Mouse (Mus musculus) R1 (cell line): ENCODE measurements at regions not wholly inside any gene's neighbourhood (a gene's known extent, or its start where the extent isn't known, plus 50 kb on each side); places are given as distances from the start of the nearest gene placed in this dataset.

Experiments
- DNase-seq: peaks from one replicate; pipeline ENCODE4 v3.0.0-alpha.2; 2018; ENCODE audit warnings: low read depth, low spot score

DNA sequence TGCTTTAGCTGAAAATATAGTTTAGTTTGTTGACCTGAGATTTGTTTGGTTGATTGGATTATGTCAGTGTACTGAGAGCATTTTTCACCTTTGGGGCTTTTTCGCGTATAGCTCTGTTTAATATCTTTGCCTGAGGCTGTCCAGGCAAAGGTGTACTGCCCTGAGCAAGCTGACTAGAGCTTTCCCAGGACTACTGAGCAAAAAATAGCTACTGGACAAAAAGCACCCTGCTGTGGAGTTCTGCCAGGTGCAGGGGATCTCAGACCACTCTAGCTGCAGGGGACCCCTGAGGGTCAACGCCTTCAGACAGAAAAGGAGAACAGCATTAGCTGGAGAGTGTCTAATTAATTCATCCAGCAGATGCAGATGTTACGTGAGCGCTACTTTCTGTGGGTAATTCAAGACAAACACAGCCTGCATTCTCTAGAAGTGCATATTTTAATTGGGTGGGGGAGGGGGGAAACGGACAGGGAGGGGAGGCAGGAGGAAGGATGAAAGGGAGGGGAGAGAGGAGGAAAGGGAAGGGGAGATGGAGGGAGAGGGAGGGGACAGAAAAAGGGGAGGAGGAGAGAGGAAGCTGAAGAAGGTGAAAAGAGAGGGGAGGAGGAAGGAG is 61.7 kb downstream of the Thnsl1 start:
- DNase-seq = peak; percentile 52

DNA sequence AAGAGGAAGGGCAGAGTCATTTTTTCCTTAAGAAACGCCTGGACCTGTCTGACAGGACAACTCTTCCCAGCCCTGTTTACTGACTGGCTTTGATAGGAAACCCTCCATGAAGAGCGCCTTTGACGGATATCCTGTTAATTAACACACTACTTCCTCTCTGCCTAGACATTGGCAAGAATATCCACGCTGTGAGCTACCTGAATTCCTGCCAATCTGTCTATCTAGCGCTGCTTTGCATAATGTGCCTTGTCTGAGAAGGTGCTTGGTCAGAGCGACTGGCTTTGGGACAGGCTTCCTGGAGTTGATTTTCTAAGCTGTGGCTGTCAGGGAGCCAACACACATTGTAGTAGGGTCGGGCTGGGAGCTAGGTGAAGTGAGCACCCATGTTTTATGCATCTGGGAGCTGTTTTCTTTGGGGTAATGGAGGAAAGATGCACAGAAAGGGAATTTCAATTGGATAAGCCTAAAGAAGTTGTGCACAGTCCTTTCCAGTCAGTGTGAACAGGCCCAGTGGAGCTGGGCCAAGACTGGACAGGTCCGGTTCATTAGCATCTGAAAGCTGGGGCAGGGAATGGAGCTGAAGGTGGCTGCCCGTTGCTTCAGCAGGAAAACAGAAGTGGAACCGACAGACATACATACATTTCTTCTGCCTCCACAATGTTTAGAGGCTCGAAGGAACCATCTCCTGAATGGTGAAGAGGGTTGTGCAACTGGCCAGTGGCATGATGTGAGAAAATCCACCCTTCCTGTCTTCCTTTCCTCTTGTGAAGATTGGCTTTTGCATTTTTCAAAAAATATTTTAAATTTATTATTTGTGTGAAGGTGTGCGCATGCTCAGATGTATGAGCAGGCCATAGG is 64.7 kb downstream of the Thnsl1 start:
- DNase-seq = no peak

DNA sequence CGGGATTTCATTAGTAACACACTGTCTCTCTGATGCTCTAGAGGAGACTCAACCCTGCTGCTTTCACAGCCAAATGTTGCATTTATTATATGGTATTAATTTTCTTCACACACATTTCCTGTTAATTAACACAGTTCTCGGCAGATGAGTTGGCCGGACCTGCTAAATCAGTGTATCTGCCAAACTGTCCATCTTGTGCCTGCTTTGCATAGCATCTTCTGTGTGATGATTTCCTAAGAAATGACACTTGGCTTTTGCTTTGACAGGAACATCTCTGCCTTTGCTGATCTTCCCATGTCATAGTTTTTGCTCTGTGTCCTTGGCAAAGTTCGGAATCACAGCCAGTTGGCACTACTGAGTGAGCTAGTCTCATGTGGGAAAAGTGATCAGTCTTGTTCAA is 67.9 kb downstream of the Thnsl1 start:
- no peak for DNase-seq

DNA sequence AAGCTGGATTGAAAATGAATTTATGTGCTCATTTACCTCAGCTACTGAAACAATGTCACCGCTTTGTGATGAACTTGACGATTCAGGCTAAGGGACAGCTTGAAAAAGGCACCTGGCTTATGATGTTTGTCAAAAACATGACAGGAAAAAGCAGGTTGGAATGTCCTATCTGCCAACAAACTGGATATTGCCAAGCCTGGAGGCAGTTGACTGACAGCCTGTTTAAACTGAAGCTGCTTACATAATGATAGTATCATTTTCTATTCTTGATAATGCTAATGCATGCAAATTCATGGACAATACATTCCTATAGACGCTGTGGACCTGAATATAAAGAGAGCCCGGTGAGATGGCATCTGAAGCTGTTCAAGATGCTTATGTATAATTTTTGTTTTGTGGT is 69.8 kb downstream of the Thnsl1 start:
- DNase-seq = no peak

DNA sequence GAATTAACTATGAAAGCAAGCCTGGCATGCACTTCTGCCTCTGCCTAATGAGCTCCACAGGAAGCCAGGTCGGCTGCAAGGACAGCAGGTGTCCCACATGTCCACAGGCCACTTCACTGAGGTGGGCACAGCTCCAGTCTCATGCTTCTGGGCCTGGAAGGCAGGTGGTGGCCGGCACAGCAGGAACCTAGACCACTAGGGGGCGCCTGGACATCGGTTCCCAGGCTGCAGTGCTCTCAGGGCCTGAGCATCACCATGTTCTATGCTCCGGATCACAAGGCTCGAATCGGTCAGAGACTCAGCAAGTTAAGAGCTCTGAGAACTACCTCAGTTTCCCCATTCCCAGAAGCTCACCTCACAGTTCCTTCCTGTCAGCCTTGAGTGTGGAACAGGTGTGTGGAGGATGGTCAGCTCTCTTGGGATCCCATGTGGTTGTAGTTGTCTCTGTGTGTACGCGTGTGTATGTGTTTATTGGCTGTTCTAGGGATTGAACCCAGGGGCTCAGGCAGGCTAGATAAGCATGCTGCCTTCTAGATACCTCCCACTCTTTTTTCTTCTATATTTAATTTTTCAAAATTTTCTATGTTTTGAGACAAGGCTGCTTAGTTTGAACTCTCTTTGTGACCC is 75.4 kb downstream of the Thnsl1 start:
- DNase-seq = peak; percentile 76

DNA sequence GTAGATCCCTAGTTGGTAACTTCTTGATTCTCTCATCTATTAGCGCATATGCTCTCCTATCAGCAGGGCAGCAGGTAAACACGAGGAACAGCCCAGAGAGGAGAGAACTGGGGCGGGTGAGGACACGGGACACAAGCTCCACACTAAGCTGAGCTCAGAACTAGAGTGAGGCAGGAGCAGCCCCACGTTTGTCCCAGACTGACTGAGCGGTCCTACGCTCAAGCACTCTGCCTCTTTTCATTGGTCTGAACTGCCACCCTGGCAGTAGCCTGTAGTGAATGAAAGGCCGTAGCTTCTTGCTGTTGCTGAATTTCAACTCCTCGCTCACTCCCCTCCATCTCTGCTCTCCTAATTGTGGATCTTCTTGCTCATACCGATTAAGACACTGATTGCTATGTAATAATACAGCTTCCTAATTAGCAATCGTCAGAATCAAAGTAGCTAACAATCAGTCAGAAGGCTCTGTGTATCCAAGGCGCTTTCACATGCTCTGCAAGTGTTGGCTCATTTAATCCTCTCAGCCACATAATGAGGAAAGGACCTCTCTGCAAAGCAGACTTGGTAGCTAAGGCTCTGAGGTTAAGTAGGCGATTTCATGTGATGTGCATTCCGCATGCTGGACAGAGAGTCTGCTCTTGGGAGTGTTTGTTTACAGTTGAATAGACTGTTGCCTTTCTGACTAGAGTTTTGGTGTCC is 77.1 kb downstream of the Thnsl1 start:
- DNase-seq = no peak

DNA sequence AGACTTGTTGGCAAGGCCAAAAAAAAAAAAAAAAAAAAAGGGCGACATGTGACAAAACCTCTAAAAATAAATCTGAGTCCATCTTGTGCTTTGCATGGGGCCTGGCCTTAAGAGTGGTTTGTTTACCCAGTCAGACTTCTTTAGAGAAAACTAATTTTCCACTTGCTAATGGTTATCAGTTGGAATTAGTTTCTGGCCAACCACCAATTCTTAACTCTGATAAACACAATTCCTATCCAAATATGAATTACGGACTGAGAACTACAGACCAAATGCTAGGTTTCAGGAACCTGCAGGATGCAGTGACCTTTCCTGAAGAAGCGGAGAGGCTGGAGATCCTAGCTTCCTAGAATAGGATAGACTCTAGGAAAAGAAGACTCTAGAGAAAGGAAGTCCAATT is 79.4 kb downstream of the Thnsl1 start:
- no peak for DNase-seq

DNA sequence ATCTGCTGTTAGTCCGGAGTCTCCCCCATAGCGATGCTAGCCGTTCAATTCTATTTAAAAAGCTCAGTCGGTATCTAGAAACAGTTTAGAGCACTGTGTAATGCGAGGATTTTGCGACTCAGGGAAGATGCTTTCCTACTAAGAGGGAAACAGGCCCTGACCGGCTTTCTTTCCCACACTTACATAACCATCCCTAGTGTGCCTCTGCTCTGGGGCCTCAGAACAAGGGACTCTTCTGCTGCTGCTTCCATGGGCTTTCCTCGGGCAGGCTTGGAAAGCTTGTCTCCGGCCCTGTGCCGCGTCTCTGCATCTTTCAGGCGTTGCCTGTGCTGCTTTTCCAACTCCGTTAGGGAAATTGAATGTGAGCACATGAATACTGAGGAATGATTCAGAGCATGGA is 79.6 kb upstream of the Gpr158 start:
- no peak for DNase-seq

DNA sequence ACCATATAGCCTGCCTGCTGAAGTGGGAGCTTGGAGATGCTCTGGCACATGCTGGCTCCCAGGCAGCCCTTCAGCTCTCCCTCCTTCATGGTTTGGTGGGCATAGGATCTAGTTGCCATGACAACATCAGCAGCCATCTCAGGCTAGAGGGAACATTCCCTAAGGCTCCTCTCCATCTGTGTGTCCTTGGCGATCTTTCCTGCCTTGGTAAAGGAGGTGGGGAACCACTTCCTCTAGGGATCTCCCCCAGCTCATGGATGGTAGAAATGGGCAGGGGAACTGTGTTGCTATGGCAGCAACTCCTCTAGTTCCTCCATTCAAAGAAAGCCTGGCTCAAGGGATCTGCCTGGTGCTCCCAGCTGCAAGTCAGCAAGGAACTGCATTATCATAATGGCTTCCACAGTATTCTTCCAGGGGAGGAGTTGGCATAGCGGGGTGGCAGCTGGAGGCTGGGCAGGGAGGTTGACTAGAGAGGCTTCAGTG is 74.6 kb upstream of the Gpr158 start:
- peak; percentile 29 for DNase-seq

DNA sequence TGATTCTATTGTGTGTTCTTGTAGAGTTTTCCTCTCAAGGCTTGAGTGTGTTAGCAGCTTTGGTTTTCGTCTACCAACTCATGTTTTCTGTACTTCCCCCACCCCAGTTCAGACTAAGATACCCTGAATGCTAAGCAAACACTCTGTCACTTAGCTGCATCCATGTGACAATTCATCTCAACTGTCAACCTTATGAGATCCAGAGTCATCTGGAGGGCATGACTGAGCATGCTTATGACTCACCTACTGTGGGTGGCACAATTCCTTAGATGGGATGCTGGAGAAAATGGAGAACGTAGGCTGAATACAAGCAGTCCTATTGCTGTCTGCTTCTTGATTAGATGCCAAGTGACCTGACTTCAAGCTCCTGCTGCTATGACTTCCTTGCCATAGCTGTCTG is 73.3 kb upstream of the Gpr158 start:
- DNase-seq = no peak

DNA sequence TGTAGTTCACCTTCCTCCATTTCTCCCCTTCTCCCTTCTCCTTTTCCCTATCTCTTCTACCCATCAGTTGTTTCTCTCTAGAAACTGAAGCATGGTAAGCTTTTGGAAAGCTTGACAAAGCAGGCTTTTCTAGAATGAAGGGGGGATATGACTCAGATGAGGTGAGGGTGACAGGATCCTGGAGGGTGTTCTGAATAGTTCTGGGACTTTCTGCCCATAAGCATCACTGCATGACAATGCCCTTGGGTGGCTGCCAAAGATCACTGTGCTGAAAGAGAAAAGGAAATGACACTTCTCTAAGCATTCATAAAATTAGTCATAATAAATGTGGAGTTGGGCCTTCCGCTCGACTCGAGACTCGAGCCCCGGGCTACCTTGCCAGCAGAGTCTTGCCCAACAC is 67.7 kb upstream of the Gpr158 start:
- peak; percentile 21 for DNase-seq
